Mouse (Mus musculus) midbrain, embryonic 16.5 days (tissue): ENCODE data around the gene Adora3. TPM values are rescaled to one million over a fixed set of nuclear protein-coding genes. Genes with fewer than 3 reads are reported as not detected.

Experiments
- ATAC-seq: fragments of 200-750 bp; cut with Nextera tagmentation; 2 replicates; pipeline ENCODE4 v1.8.0; 2017; ENCODE audit warnings: moderate TSS enrichment
- H3K27ac ChIP-seq: fragments of 300-500 bp; sonication (generic); 2 replicates; pipeline ENCODE4 v1.5.1; 2014; ENCODE audit warnings: mild to moderate bottlenecking, low read length, mixed read lengths
- H3K27me3 ChIP-seq: fragments of 300-500 bp; sonication (generic); 2 replicates; pipeline ENCODE4 v1.6.1; 2014; ENCODE audit warnings: low read depth, low read length, mixed read lengths; ENCODE audit not compliant: control insufficient read depth, insufficient read depth
- H3K36me3 ChIP-seq: fragments of 300-500 bp; sonication (generic); 2 replicates; pipeline ENCODE4 v1.6.1; 2014; ENCODE audit warnings: mild to moderate bottlenecking, low read length, moderate library complexity, mixed read lengths; ENCODE audit not compliant: control insufficient read depth, insufficient read depth
- H3K4me1 ChIP-seq: fragments of 300-500 bp; sonication (generic); 2 replicates; pipeline ENCODE4 v1.6.1; 2014; ENCODE audit warnings: mild to moderate bottlenecking, low read length, mixed read lengths; ENCODE audit not compliant: control insufficient read depth, insufficient read depth
- H3K4me2 ChIP-seq: fragments of 300-500 bp; sonication (generic); 2 replicates; pipeline ENCODE4 v1.6.1; 2014; ENCODE audit warnings: mild to moderate bottlenecking, low read length, mixed read lengths
- H3K4me3 ChIP-seq: fragments of 300-500 bp; sonication (generic); 2 replicates; pipeline ENCODE4 v1.5.1; 2014; ENCODE audit warnings: low read depth, mild to moderate bottlenecking, low read length, moderate library complexity, mixed read lengths
- H3K9ac ChIP-seq: fragments of 300-500 bp; sonication (generic); 2 replicates; pipeline ENCODE4 v1.6.1; 2014; ENCODE audit warnings: low read depth, low read length, mixed read lengths
- H3K9me3 ChIP-seq: fragments of 300-500 bp; sonication (generic); replicated peaks from 2 replicates; pipeline ENCODE4 v1.6.1; 2014; ENCODE audit warnings: mild to moderate bottlenecking, low read length, mixed read lengths; ENCODE audit not compliant: control insufficient read depth, poor library complexity, severe bottlenecking
- WGBS: fragments of 180-500 bp; shearing (Covaris S2); extraction: QIAGEN DNeasy Blood & Tissue Kit; methylation state at CpG from one replicate; pipeline ENCODE4 v1.1.7; 2014; 5-methylcytosine and 5-hydroxymethylcytosine counted together
- polyA plus RNA-seq: library from polyadenylated mRNA; unstranded; fragments of >200 nt; fragmentation: Nextera tagmentation; extraction: Ambion mirVana; gene quantifications from 2 replicates; pipeline ENCODE4 v1.2.1, GENCODE M21; 2015

Adora3 gene
- polyA plus RNA-seq, 1 experiment from 2014 or later, result 0.14 TPM

- Histone ChIP-seq H3K9me3 (no peaks in the 10 kb centered on the region), H3K4me1 (no peaks in the 10 kb centered on the region), H3K27ac (no peak overlapping the region), H3K27me3 (no peaks in the 10 kb centered on the region), H3K36me3 (no peaks in the 10 kb centered on the region), H3K9ac (no peak overlapping the region), H3K4me2 (no peak overlapping the region), H3K4me3 (no peak overlapping the region)
- no peak for ATAC-seq
- 86% methylated on average over 23 of the region's 23 CpGs for WGBS
Observed at GRCm38 (mm10) chr3:105894601-105895592, 24.2 kb downstream of the Adora3 start.

DNA sequence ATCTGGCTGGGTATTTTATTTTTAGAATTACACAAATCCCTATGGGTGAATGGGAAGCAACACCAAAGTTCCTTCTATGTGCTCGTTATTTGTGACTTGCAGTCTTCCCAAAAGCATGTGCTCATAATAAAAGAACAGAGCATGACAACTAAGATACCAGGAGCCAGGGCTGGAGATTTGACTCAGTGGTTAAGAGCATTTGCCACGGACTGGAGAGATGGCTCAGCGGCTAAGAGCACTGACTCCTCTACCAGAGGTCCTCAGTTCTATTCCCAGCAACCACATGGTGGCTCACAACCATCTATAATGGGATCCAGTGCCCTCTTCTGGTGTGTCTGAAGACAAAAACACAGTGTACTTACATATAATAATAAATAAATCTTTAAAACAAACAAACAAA is 26.2 kb downstream of the Adora3 start:
- Histone ChIP-seq H3K9ac (no peak overlapping the region), H3K4me3 (no peak overlapping the region)

GRCm38 (mm10) chr3:105898325-105898724 is 27.7 kb downstream of the Adora3 start:
- no peak overlapping the region for H3K4me3 ChIP-seq
- no peak overlapping the region for H3K9ac ChIP-seq
- H3K4me1 ChIP-seq, result no peaks in the 10 kb centered on the region
- H3K9me3 ChIP-seq, result no peaks in the 10 kb centered on the region
- H3K27ac ChIP-seq, result no peak overlapping the region
- H3K27me3 ChIP-seq, result no peaks in the 10 kb centered on the region
- no peaks in the 10 kb centered on the region for H3K36me3 ChIP-seq
- WGBS, result 84% methylated on average over 2 of the region's 2 CpGs
- ATAC-seq, result no peak
- H3K4me2 ChIP-seq, result no peak overlapping the region

More for the DNA sequence above, 26.2 kb downstream of the Adora3 start:
- H3K9me3 ChIP-seq, result no peaks in the 10 kb centered on the region
- H3K27ac ChIP-seq, result no peak overlapping the region
- H3K36me3 ChIP-seq, result no peaks in the 10 kb centered on the region
- 89% methylated on average over 3 of the region's 3 CpGs for WGBS
- H3K4me2 ChIP-seq, result no peak overlapping the region
- no peak for ATAC-seq
- no peaks in the 10 kb centered on the region for H3K4me1 ChIP-seq
- H3K27me3 ChIP-seq, result no peaks in the 10 kb centered on the region

- no peak for ATAC-seq
- no peak overlapping the region for H3K27ac ChIP-seq
- no peaks in the 10 kb centered on the region for H3K9me3 ChIP-seq
- H3K9ac ChIP-seq, result no peak overlapping the region
- no peaks in the 10 kb centered on the region for H3K27me3 ChIP-seq
- WGBS, result 93% methylated on average over 11 of the region's 11 CpGs
- H3K4me1 ChIP-seq, result no peaks in the 10 kb centered on the region
- no peaks in the 10 kb centered on the region for H3K36me3 ChIP-seq
- no peak overlapping the region for H3K4me2 ChIP-seq
- H3K4me3 ChIP-seq, result no peak overlapping the region
Observed at GRCm38 (mm10) chr3:105898861-105899260, 28.2 kb downstream of the Adora3 start.

- WGBS, result 45% methylated on average over 8 of the region's 8 CpGs
- Histone ChIP-seq H3K4me2 (no peak overlapping the region), H3K4me3 (no peak overlapping the region), H3K27ac (no peak overlapping the region), H3K4me1 (no peaks in the 10 kb centered on the region), H3K9me3 (no peaks in the 10 kb centered on the region), H3K9ac (no peak overlapping the region), H3K27me3 (no peaks in the 10 kb centered on the region), H3K36me3 (no peaks in the 10 kb centered on the region)
- ATAC-seq, result peak; percentile 85
Observed at GRCm38 (mm10) chr3:105899394-105900147, 28.9 kb downstream of the Adora3 start.

GRCm38 (mm10) chr3:105900266-105900665 is 29.6 kb downstream of the Adora3 start:
- ATAC-seq, result no peak
- H3K36me3 ChIP-seq, result no peaks in the 10 kb centered on the region
- 78% methylated on average over 6 of the region's 6 CpGs for WGBS
- H3K4me3 ChIP-seq, result no peak overlapping the region
- H3K27ac ChIP-seq, result no peak overlapping the region
- no peak overlapping the region for H3K4me2 ChIP-seq
- no peaks in the 10 kb centered on the region for H3K4me1 ChIP-seq
- no peak overlapping the region for H3K9ac ChIP-seq
- no peaks in the 10 kb centered on the region for H3K9me3 ChIP-seq
- H3K27me3 ChIP-seq, result no peaks in the 10 kb centered on the region

DNA sequence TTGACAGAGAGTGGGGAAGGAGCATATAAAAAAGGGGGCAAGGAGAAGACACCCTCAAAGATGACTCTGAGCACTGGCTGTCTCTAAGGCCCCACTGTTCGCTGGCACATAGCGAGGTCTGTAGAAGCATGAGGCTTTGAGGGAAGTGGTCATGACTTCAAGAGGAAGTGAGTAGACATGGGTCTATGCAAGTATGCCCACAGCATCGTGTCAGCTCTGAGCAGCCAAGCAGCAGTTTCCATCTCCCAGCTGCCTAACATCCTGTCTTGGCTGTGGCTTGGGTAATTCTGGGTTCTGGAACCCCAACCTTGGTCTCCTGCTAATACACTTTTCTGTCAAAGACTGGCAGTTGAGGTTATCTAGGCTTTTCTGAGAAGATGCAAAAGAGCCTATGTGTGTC is 30.1 kb downstream of the Adora3 start:
- H3K27ac ChIP-seq, result no peak overlapping the region
- H3K9me3 ChIP-seq, result no peaks in the 10 kb centered on the region
- no peaks in the 10 kb centered on the region for H3K27me3 ChIP-seq
- WGBS, result 84% methylated on average over 3 of the region's 3 CpGs
- no peaks in the 10 kb centered on the region for H3K4me1 ChIP-seq
- no peak overlapping the region for H3K4me3 ChIP-seq
- no peak overlapping the region for H3K9ac ChIP-seq
- no peak overlapping the region for H3K4me2 ChIP-seq
- no peaks in the 10 kb centered on the region for H3K36me3 ChIP-seq
- no peak for ATAC-seq

DNA sequence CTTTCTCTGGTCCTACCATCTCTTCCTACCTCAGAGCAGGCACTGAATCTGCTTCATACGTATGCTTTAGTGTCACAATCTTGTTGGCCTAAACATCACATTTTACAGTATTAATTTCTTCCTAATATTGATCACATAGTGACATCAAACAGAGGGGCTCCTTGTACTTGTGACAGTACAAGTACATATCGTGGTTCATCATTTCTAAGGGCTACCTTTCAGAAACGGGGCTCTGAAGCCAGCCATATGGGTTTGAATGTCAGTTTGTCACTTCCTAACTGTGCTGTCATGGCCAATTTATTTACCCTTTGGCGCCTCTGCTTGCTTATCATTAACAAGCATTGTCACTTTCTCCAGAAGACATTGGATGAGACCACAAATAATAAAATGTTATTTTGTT is 30.8 kb downstream of the Adora3 start:
- H3K4me3 ChIP-seq, result no peak overlapping the region
- no peaks in the 10 kb centered on the region for H3K4me1 ChIP-seq
- H3K9me3 ChIP-seq, result no peaks in the 10 kb centered on the region
- 80% methylated on average over 4 of the region's 4 CpGs for WGBS
- no peak overlapping the region for H3K9ac ChIP-seq
- ATAC-seq, result no peak
- no peaks in the 10 kb centered on the region for H3K36me3 ChIP-seq
- no peak overlapping the region for H3K27ac ChIP-seq
- no peaks in the 10 kb centered on the region for H3K27me3 ChIP-seq
- H3K4me2 ChIP-seq, result no peak overlapping the region

- Histone ChIP-seq H3K9me3 (no peaks in the 10 kb centered on the region), H3K9ac (no peak overlapping the region), H3K4me3 (no peak overlapping the region), H3K36me3 (no peaks in the 10 kb centered on the region), H3K4me2 (no peak overlapping the region), H3K4me1 (no peaks in the 10 kb centered on the region), H3K27ac (no peak overlapping the region), H3K27me3 (no peaks in the 10 kb centered on the region)
- WGBS, result 74% methylated on average over 4 of the region's 4 CpGs
- ATAC-seq, result no peak
Observed at GRCm38 (mm10) chr3:105904213-105904612, 33.6 kb downstream of the Adora3 start.
